Mouse (Mus musculus) kidney, embryonic 16.5 days (tissue): ENCODE measurements around the gene Krt75. TPM values are rescaled to one million over a fixed set of nuclear protein-coding genes. Genes with fewer than 3 reads are reported as not detected.
A peak's percentile ranks its signal among the peaks of the same experiment; 100 is the strongest.

Experiments
- ATAC-seq: fragments of 200-750 bp; cut with Nextera tagmentation; 2 replicates; pipeline ENCODE4 v1.8.0; 2017; ENCODE audit warnings: moderate TSS enrichment; ENCODE audit not compliant: low FRiP score, low TSS enrichment
- H3K27ac ChIP-seq: fragments of 300-500 bp; sonication (generic); 2 replicates; pipeline ENCODE4 v1.5.1; 2014; ENCODE audit warnings: low read length
- H3K27me3 ChIP-seq: fragments of 300-500 bp; sonication (generic); 2 replicates; pipeline ENCODE4 v1.6.1; 2014; ENCODE audit warnings: low read length, control low read depth, mixed read lengths; ENCODE audit not compliant: insufficient read depth
- H3K36me3 ChIP-seq: fragments of 300-500 bp; sonication (generic); 2 replicates; pipeline ENCODE4 v1.6.1; 2014; ENCODE audit warnings: low read length, control low read depth, mixed read lengths; ENCODE audit not compliant: insufficient read depth
- H3K4me1 ChIP-seq: fragments of 300-500 bp; sonication (generic); 2 replicates; pipeline ENCODE4 v1.6.1; 2014; ENCODE audit warnings: low read length, control low read depth, mixed read lengths; ENCODE audit not compliant: insufficient read depth
- H3K4me2 ChIP-seq: fragments of 300-500 bp; sonication (generic); replicated peaks from 2 replicates; pipeline ENCODE4 v1.6.1; 2014; ENCODE audit warnings: low read depth, low read length
- H3K4me3 ChIP-seq: fragments of 300-500 bp; sonication (generic); 2 replicates; pipeline ENCODE4 v1.5.1; 2014; ENCODE audit warnings: mild to moderate bottlenecking, low read length
- H3K9ac ChIP-seq: fragments of 300-500 bp; sonication (generic); replicated peaks from 2 replicates; pipeline ENCODE4 v1.6.1; 2014; ENCODE audit warnings: low read length
- H3K9me3 ChIP-seq: fragments of 300-500 bp; sonication (generic); 2 replicates; pipeline ENCODE4 v1.6.1; 2016; ENCODE audit warnings: low read length, control low read depth
- WGBS: fragments of 180-500 bp; shearing (Covaris S2); extraction: QIAGEN DNeasy Blood & Tissue Kit; methylation state at CpG from one replicate; pipeline ENCODE4 v1.1.7; 2014; 5-methylcytosine and 5-hydroxymethylcytosine counted together
- polyA plus RNA-seq: library from polyadenylated mRNA; unstranded; fragments of >200 nt; fragmentation: Nextera tagmentation; extraction: Ambion mirVana; gene quantifications from 2 replicates; pipeline ENCODE4 v1.2.1, GENCODE M21; 2015

Krt75 gene
- polyA plus RNA-seq: 0.27 and 0.32 TPM in 2 replicates

DNA sequence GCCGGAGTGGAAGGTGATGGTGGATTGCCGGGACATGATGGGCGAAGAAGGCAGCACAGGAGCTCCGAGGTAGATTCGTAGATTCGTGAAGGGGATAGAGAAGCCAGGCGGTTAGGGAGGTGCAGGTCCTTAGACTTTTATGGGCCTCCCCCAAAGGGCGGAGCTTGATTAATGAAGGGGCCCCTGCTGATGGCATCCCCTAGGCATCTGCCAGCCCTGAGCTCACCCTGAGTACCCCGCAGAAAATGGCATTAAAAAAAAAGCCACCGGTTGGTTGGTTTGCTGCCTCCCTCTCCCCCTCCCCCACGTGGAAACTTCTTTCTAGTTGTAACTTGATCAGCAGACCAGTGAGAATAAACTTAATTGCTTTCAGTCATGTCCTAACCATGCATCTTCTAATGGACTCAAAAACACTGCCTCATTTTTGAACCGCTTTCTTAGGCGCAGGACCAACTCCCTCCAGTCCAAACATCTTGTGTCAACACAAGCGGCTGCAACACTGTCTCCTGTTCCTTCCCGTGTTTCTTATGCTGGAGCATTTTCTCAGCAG, at the start of gene Krt75:
Krt75 (minus strand) TSS at position 109 of the 550 bp plus-strand sequence.
- WGBS: 38% methylated on average over 15 of the region's 15 CpGs

DNA sequence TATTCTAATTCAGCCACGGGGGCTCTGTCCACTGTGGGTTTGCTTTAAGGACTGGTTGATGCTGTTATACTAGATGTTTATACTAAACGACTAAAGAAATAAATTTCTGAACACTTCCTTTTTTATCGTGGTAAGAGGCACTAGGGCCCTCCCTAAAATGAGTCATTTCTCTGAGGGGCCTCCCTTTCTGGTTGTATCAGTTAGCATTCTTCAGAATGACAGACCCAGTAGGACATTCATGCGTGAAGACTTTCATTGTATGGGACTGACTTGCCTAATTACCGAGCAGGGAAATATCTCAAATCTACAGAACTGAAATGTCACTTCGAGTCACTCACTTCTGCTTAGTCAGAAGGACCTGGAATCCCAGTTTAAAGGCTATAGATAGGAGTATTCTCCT, 25.4 kb upstream of the Krt75 start:
- no peaks in the 10 kb centered on the region for H3K27me3 ChIP-seq
- no peak overlapping the region for H3K9ac ChIP-seq
- no peaks in the 10 kb centered on the region for H3K9me3 ChIP-seq
- H3K36me3 ChIP-seq: no peaks in the 10 kb centered on the region
- H3K27ac ChIP-seq: no peak overlapping the region
- no peak overlapping the region for H3K4me3 ChIP-seq
- H3K4me1 ChIP-seq: no peaks in the 10 kb centered on the region; the same call in 1 of the 2 replicates
- no peak overlapping the region for H3K4me2 ChIP-seq
- ATAC-seq: no peak
- WGBS: 45% methylated on average over 6 of the region's 6 CpGs

More for the DNA sequence above, at the start of gene Krt75:
- peak; percentile 61 for ATAC-seq
- Histone ChIP-seq H3K36me3 (no peaks in the 10 kb centered on the region), H3K27ac (no peak within 1 kb of the TSS), H3K9ac (no peak within 1 kb of the TSS), H3K9me3 (no peaks in the 10 kb centered on the region), H3K27me3 (no peaks in the 10 kb centered on the region), H3K4me1 (peaks cover 12% of the 10 kb centered on the region), H3K4me3 (no peak within 1 kb of the TSS), H3K4me2 (peak within 1 kb of the TSS; percentile 15; the same call in 1 of the 2 replicates)

DNA sequence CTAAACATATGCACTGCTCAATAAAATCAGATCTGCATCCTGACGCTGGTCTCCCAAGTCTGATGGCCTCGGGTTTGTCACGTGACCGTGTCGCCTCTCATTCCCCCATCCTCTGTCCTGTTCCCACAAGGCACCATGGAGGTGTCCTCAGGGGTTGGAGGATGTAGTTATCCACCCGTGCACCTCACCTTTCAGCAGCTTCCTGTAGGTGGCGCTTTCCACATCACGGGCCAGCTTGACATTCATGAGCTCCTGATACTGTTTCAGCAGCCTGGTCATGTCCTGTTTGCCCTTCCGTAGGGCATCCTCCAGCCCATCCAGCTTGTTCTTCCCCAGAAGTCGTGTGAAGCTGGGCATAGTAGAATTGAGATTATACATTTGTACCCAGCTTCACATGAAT, 14.5 kb upstream of the Krt75 start:
- no peak for ATAC-seq
- 84% methylated on average over 10 of the region's 10 CpGs for WGBS

DNA sequence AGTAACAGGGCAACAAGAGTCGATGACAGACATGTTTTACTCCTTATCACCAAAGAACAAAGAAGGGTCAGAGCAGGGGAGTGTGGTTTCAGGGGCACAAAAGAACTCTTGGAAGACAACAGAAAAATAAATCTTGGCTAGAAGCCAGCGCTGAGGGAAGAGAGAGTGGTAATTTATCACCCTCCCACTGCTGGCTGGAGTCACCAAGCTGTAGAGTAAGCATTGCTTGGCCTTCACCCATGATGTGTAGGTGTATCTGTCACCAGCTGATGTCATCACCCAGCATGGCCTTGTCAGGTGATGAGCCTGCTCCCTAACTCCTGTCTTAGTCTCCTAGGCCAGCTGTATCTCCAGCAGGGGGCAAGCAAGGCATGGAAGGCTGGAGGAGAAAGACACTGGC, 10.8 kb upstream of the Krt75 start:
- Histone ChIP-seq H3K27ac (no peak overlapping the region), H3K27me3 (no peaks in the 10 kb centered on the region), H3K4me3 (no peak overlapping the region), H3K4me2 (no peak overlapping the region), H3K9ac (no peak overlapping the region), H3K4me1 (no peaks in the 10 kb centered on the region), H3K9me3 (no peaks in the 10 kb centered on the region), H3K36me3 (no peaks in the 10 kb centered on the region)
- no peak for ATAC-seq
- WGBS: 24% methylated on average over 2 of the region's 2 CpGs

More for the DNA sequence above, 14.5 kb upstream of the Krt75 start:
- H3K36me3 ChIP-seq: no peaks in the 10 kb centered on the region
- H3K9ac ChIP-seq: no peak overlapping the region
- no peak overlapping the region for H3K27ac ChIP-seq
- no peaks in the 10 kb centered on the region for H3K27me3 ChIP-seq
- no peaks in the 10 kb centered on the region for H3K9me3 ChIP-seq
- H3K4me3 ChIP-seq: no peak overlapping the region
- H3K4me2 ChIP-seq: no peak overlapping the region
- H3K4me1 ChIP-seq: no peaks in the 10 kb centered on the region

DNA sequence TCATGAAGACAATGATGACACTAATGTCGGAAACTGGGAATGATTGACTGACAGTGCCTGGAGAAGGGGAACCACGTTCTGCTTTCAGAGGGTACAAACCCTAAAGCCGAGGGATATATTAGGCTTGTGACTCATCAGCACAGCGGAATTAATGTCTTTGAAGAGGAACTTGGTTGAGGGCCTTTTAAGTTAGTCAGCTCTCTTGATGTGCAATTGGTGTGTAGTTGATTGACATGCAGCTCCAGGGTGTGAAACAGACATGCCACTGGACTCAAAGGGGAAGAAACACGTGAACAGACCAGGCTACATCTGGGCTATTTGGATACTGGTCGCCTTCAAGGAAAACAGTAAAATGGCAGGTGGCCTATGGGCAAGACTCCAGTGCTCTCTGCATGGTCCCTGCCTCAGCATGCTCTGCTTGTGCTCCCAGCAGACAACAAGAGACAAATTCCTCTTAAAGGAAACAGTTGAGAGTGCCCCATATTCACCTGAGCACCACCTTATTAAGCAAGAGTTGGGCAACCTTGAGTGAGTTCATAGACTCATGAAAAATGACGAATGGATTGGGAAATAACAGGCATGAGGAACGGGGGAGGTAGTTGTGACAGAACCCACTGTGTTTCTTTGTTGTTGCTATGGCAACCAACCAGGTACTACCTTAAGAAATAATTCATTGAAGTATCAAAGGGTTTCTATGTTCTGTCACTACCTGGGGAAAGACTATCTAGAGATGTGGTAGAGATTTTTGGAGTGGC, 9.7 kb upstream of the Krt75 start:
- no peak overlapping the region for H3K4me3 ChIP-seq
- H3K4me1 ChIP-seq: no peaks in the 10 kb centered on the region
- WGBS: 80% methylated on average over 8 of the region's 8 CpGs
- H3K36me3 ChIP-seq: no peaks in the 10 kb centered on the region
- no peaks in the 10 kb centered on the region for H3K9me3 ChIP-seq
- H3K27me3 ChIP-seq: no peaks in the 10 kb centered on the region
- no peak for ATAC-seq
- no peak overlapping the region for H3K9ac ChIP-seq
- no peak overlapping the region for H3K4me2 ChIP-seq
- no peak overlapping the region for H3K27ac ChIP-seq

DNA sequence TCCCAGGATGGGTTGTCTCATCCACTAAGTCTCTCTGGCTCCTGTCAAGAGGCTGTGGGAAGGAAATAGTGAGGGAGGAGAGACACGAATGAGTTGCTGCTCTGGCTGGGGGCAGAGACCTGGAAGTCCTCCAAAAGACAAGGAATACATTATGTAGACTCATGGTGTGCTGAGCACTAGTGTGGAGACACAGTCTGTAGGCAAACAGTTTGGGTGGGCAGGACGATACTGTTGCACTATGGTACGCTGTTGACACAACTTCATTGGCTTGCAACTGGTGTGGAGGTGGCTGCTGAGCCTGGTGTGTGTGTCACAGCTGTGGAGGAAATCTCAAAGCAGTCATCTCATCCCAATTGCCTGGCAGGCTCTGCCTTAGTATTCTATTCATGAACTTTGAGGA, 8.0 kb upstream of the Krt75 start:
- H3K4me1 ChIP-seq: no peaks in the 10 kb centered on the region
- H3K4me3 ChIP-seq: no peak overlapping the region
- ATAC-seq: no peak
- H3K27me3 ChIP-seq: no peaks in the 10 kb centered on the region
- no peaks in the 10 kb centered on the region for H3K36me3 ChIP-seq
- no peak overlapping the region for H3K9ac ChIP-seq
- H3K9me3 ChIP-seq: no peaks in the 10 kb centered on the region
- H3K27ac ChIP-seq: no peak overlapping the region
- no peak overlapping the region for H3K4me2 ChIP-seq
- WGBS: 73% methylated on average over 3 of the region's 3 CpGs

DNA sequence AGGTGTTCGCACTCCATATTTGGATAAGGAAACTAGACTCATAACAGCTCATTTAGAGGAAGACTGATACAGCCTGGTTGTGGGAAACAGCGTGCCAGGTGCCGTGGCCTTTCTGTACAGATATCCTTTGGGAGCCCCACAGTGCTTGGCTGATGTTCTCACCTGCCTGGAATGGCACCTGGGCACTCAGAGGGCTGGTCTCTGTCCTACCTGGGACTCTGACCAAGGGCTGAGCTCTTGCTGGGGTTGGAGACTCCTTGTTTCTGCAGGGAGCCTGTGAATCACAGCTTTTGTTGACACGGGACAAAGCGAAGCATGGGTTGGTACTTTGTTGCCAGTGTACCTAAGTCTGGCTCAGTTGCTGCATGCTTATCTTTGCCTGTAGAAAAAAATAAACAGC, 1.8 kb upstream of the Krt75 start:
- Histone ChIP-seq H3K4me1 (peaks cover 12% of the 10 kb centered on the region), H3K27me3 (no peaks in the 10 kb centered on the region), H3K27ac (no peak overlapping the region), H3K9me3 (no peaks in the 10 kb centered on the region), H3K4me2 (no peak overlapping the region), H3K36me3 (no peaks in the 10 kb centered on the region), H3K4me3 (no peak overlapping the region), H3K9ac (no peak overlapping the region)
- 78% methylated on average over 5 of the region's 5 CpGs for WGBS
- no peak for ATAC-seq

DNA sequence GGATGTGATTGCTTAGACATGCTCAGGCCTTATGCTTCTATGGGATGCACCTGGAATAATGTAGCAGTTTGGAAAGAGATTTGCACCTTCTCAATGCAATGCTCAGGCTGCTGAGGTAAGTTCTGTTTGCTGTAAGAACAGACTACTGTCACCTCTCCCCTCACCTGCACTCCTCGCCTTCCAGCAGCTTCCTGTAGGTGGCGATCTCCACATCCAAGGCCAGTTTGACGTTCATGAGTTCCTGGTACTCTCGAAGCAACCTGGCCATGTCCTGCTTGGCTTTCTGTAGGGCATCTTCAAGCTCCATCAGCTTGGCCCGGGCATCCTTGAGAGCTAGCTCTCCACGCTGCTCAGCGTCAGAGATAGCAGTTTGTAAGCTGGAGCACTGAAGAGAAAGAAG, 5.9 kb downstream of the Krt75 start:
- Histone ChIP-seq H3K27ac (no peak overlapping the region), H3K9me3 (no peaks in the 10 kb centered on the region), H3K4me1 (no peaks in the 10 kb centered on the region), H3K36me3 (no peaks in the 10 kb centered on the region), H3K9ac (no peak overlapping the region), H3K4me3 (no peak overlapping the region), H3K4me2 (no peak overlapping the region), H3K27me3 (no peaks in the 10 kb centered on the region)
- no peak for ATAC-seq
- 53% methylated on average over 7 of the region's 7 CpGs for WGBS

DNA sequence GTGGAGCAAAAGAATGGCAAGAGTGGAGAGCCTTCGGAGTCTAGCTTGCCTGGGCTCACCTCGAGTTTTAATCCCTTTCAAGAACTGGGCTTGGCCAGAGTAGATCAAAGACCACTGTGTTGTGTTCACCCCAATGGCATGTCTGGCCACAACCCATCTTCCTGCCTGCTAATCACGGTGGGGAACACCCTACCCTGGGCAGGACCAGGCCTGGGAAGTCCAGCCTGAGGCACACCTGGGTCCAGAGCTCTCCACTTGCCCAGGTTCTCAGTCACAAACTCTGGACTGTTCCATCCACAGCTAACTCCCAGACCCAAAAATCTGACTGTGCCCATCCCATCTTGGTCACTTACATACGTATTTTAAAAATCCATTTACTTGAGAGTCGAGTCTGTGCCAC, 10.9 kb downstream of the Krt75 start, which contains the start of gene Krt90:
Krt90 (minus strand) TSS at position 101 of the 400 bp plus-strand sequence.
- Histone ChIP-seq H3K4me1 (peaks cover 7% of the 10 kb centered on the region), H3K4me3 (no peak within 1 kb of the TSS), H3K9ac (no peak within 1 kb of the TSS), H3K9me3 (no peaks in the 10 kb centered on the region), H3K4me2 (no peak within 1 kb of the TSS), H3K36me3 (no peaks in the 10 kb centered on the region), H3K27me3 (no peaks in the 10 kb centered on the region), H3K27ac (no peak within 1 kb of the TSS)
- WGBS: 65% methylated on average over 5 of the region's 5 CpGs
- ATAC-seq: no peak

DNA sequence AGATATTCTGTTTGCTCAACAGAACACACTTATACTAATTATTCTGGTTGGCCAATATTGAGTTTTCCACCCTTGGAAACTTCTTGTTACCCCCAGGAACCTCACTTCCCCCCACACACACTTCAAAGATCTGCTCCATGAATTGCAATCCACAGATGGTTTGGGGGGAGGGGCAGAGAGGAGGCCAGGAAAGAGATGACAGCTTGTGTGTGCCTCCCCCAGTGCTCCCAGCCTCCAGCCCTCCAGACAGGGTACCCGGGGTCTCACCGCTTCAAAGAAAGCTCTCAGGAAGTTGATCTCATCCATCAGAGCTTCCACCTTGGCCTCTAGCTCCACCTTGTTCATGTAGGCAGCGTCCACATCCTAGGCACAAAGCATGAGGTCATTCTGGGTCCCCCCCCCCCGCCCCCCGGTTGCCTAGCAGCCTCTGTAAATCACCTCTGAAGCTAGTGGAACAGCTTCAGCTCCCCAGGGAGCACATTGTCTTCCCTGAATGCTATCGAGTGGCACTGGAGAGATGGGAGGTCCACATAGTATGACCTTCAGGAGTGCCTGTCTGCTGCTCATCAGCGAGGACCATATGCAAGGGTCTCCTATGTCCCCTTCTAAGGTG, 15.6 kb downstream of the Krt75 start:
- H3K9ac ChIP-seq: no peak overlapping the region
- peak; percentile 66; the same call in 1 of the 2 replicates for ATAC-seq
- 5% methylated on average over 7 of the region's 7 CpGs for WGBS
- H3K27ac ChIP-seq: no peak overlapping the region
- H3K36me3 ChIP-seq: no peaks in the 10 kb centered on the region
- H3K9me3 ChIP-seq: no peaks in the 10 kb centered on the region
- peaks cover 7% of the 10 kb centered on the region for H3K4me1 ChIP-seq
- no peak overlapping the region for H3K4me2 ChIP-seq
- no peak overlapping the region for H3K4me3 ChIP-seq
- no peaks in the 10 kb centered on the region; the same call in 1 of the 2 replicates for H3K27me3 ChIP-seq
